Mouse (Mus musculus): ENCODE data around the gene 3830406C13Rik. TPM values are rescaled to one million over a fixed set of nuclear protein-coding genes. Genes with fewer than 3 reads are reported as not detected.

The 3830406C13Rik gene
- total RNA-seq, 4 experiments from 2014 or later: 10.1 to 14.9 (median 12.6) TPM

- no peak for DNase-seq (ENCODE audit: low spot score in 2 of 2)
Observed at GRCm38 (mm10) chr14:12342458-12343131, 58.6 kb downstream of the 3830406C13Rik start.

- DNase-seq (ENCODE audit: low spot score in 2 of 2): no peak
Observed at GRCm38 (mm10) chr14:12343451-12343941, 59.5 kb downstream of the 3830406C13Rik start.

- no peak for DNase-seq (ENCODE audit: low spot score in 2 of 2)
Observed at GRCm38 (mm10) chr14:12344061-12344745, 60.2 kb downstream of the 3830406C13Rik start.

- DNase-seq (ENCODE audit: low spot score in 2 of 2): no peak
Observed at GRCm38 (mm10) chr14:12344746-12345240, 60.8 kb downstream of the 3830406C13Rik start.

- DNase-seq (ENCODE audit: low spot score in 2 of 2): no peak
Observed at GRCm38 (mm10) chr14:12345241-12345921, 61.4 kb downstream of the 3830406C13Rik start.

GRCm38 (mm10) chr14:12346011-12346864 lies 62.3 kb downstream of the 3830406C13Rik start:
- no peak for DNase-seq (ENCODE audit: low spot score in 2 of 2)

- no peak for DNase-seq (ENCODE audit: low spot score in 2 of 2)
Observed at GRCm38 (mm10) chr14:12346865-12347600, 63.1 kb downstream of the 3830406C13Rik start.

- DNase-seq (ENCODE audit: low spot score in 2 of 2): no peak
Observed at GRCm38 (mm10) chr14:12348089-12348488, 64.1 kb downstream of the 3830406C13Rik start, which contains the start of gene Fezf2. TSS of gene Fezf2 (minus strand) at chr14:12348189.

GRCm38 (mm10) chr14:12349334-12350090 lies 65.5 kb downstream of the 3830406C13Rik start:
- DNase-seq (ENCODE audit: low spot score in 2 of 2): no peak

- no peak for DNase-seq (ENCODE audit: low spot score in 2 of 2)
Observed at GRCm38 (mm10) chr14:12350271-12350916, 66.4 kb downstream of the 3830406C13Rik start.

Other genes starting within 250 kb of the 3830406C13Rik start
- under 1 TPM in 2 of 4 experiments, not detected in 2; 0.11 to 0.15 TPM for gene Gm49355, start 197 bp upstream of the 3830406C13Rik start, total RNA-seq (2022)
- not detected for gene Fezf2, start 64.0 kb downstream of the 3830406C13Rik start, total RNA-seq (2022)